Mouse (Mus musculus) myocyte (in vitro differentiated cells): ENCODE data around the gene Rab3il1. TPM values are rescaled to one million over a fixed set of nuclear protein-coding genes. Genes with fewer than 3 reads are reported as not detected.
A peak's percentile ranks its signal among the peaks of the same experiment; 100 is the strongest.

ENCODE experiments used
- H3K27me3 ChIP-seq: one replicate; pipeline ENCODE4 v1.6.1; 2011; ENCODE audit not compliant: control insufficient read depth, insufficient read depth, insufficient read length
- H3K36me3 ChIP-seq: one replicate; pipeline ENCODE4 v1.6.1; 2011; ENCODE audit not compliant: control insufficient read depth, insufficient read depth
- H3K4me2 ChIP-seq: one replicate; pipeline ENCODE4 v1.6.1; 2011; ENCODE audit warnings: low read depth, control low read depth
- H3K4me3 ChIP-seq: one replicate; pipeline ENCODE4 v1.5.1; 2011; ENCODE audit warnings: mild to moderate bottlenecking, control low read depth, moderate library complexity
- H3K79me2 ChIP-seq: one replicate; pipeline ENCODE4 v1.6.1; 2011; ENCODE audit not compliant: control insufficient read depth, insufficient read depth
- H3ac ChIP-seq: one replicate; pipeline ENCODE4 v1.6.1; 2011; ENCODE audit not compliant: control insufficient read depth, insufficient read length
- E2F4 ChIP-seq: IDR thresholded peaks from one replicate; pipeline ENCODE4 v1.6.1; 2011; ENCODE audit warnings: mild to moderate bottlenecking, control low read depth, moderate library complexity; ENCODE audit not compliant: insufficient read depth
- MYOD1 ChIP-seq, 3 experiments: IDR thresholded peaks; one replicate each; pipeline ENCODE4 v1.6.1; 2011; ENCODE audit warnings: control low read depth in 2 of 3, low read depth in 2 of 3, mild to moderate bottlenecking in 2 of 3, moderate library complexity in 1 of 3; ENCODE audit not compliant: insufficient read length in 2 of 3, control insufficient read depth in 1 of 3
- MYOG ChIP-seq, 3 experiments: IDR thresholded peaks; one replicate each; pipeline ENCODE4 v1.6.1; 2011; ENCODE audit warnings: control low read depth in 2 of 3, low read depth in 2 of 3, mild to moderate bottlenecking in 2 of 3; ENCODE audit not compliant: insufficient read length in 2 of 3, control insufficient read depth in 1 of 3, insufficient read depth in 1 of 3
- POLR2A ChIP-seq: IDR thresholded peaks from one replicate; pipeline ENCODE4 v1.6.1; 2011; ENCODE audit warnings: low read depth, mild to moderate bottlenecking, control low read depth, moderate library complexity; ENCODE audit not compliant: insufficient read length
- POLR2AphosphoS2 ChIP-seq: IDR thresholded peaks from one replicate; pipeline ENCODE4 v1.6.1; 2011; ENCODE audit warnings: low read depth, control low read depth; ENCODE audit not compliant: insufficient read length
- REST ChIP-seq: IDR thresholded peaks from one replicate; pipeline ENCODE4 v1.6.1; 2011; ENCODE audit warnings: mild to moderate bottlenecking, control low read depth, moderate library complexity; ENCODE audit not compliant: insufficient read depth, insufficient read length
- SRF ChIP-seq: IDR thresholded peaks from one replicate; pipeline ENCODE4 v1.6.1; 2011; ENCODE audit warnings: low read depth; ENCODE audit not compliant: control insufficient read depth, insufficient read length
- TCF12 ChIP-seq: IDR thresholded peaks from one replicate; pipeline ENCODE4 v1.6.1; 2011; ENCODE audit warnings: mild to moderate bottlenecking, control low read depth; ENCODE audit not compliant: poor library complexity, insufficient read depth, severe bottlenecking
- TCF3 ChIP-seq: IDR thresholded peaks from one replicate; pipeline ENCODE4 v1.6.1; 2011; ENCODE audit warnings: low read depth, control low read depth; ENCODE audit not compliant: insufficient read length
- USF1 ChIP-seq: IDR thresholded peaks from one replicate; pipeline ENCODE4 v1.6.1; 2011; ENCODE audit warnings: low read depth, mild to moderate bottlenecking, control low read depth, moderate library complexity
- polyA plus RNA-seq: library from polyadenylated mRNA; unstranded; fragments of >200 nt; fragmentation: generic; extraction: Trizol; gene quantifications from one replicate; pipeline ENCODE4 v1.2.1, GENCODE M21; 2012; ENCODE audit warnings: missing spikeins

Gene Rab3il1
- polyA plus RNA-seq, 1 experiment: 15.2 TPM

- Histone ChIP-seq H3K79me2 (no peaks in the 10 kb centered on the region), H3K27me3 (no peaks in the 10 kb centered on the region), H3K36me3 (peaks cover 60% of the 10 kb centered on the region), H3K4me2 (no peak overlapping the region), H3K4me3 (no peak overlapping the region), H3ac (no peak overlapping the region)
- TF ChIP-seq POLR2A: peak; percentile 41
- TF ChIP-seq POLR2AphosphoS2: peak; percentile 88
- TF ChIP-seq MYOD1 (IDR thresholded peaks at IDR 0.05; ENCODE audit: control insufficient read depth in 1 of 3, insufficient read length in 2 of 3, low read depth in 2 of 3): no peak
Observed at GRCm38 (mm10) chr19:10059911-10060567, 58.6 kb downstream of the Rab3il1 start.

DNA sequence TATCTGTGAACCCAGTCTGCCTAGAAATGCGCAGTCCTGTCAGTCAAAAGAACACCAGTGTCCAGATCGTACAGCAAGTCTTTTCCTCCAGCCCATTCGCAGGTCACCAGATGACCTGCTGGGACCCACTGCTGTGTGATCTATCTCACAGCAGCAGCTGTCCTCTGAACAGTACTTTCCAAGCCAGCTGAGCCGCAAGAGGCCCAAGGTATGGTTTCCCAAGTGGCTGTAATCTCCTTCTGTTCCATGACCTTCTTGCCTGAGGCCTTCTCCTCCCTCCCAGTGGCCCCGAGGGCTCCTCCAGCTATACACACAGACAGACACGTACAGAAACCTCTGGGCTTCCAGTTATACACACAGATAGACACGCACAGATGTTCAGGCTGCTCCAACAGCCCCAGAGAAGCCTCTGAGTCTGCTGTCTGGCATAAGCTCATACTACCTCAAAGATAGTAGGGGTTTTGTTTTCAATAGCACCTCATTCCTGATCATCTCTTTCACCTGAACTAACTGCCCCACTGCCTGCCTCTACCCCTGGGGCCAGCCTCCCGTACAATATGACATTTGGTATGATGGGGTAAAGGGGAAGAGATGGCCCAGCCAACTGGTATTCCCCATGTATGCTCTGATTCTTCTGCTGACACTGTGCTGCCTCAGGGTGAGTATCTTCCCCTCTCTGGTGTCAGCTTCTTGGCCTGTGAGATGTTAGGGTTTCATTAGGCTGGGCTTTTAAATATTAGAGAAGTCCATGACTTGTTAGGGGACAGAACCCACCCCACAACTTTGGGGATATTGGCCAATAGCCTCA is 59.5 kb downstream of the Rab3il1 start:
- Histone ChIP-seq H3K79me2 (no peaks in the 10 kb centered on the region), H3K27me3 (no peaks in the 10 kb centered on the region), H3ac (no peak overlapping the region), H3K4me2 (no peak overlapping the region), H3K36me3 (peaks cover 52% of the 10 kb centered on the region), H3K4me3 (no peak overlapping the region)
- TF ChIP-seq POLR2A (peak; percentile 34), MYOD1 (IDR thresholded peaks at IDR 0.05; ENCODE audit: control insufficient read depth in 1 of 3, insufficient read length in 2 of 3, low read depth in 2 of 3) (peak in 1 of 3 experiments; percentile 16), E2F4 (no peak), TCF3 (no peak), REST (no peak), POLR2AphosphoS2 (peak; percentile 93), USF1 (no peak)

- peak; percentile 61 for TF ChIP-seq POLR2AphosphoS2
- TF ChIP-seq MYOG (IDR thresholded peaks at IDR 0.05; ENCODE audit: control insufficient read depth in 1 of 3, insufficient read depth in 1 of 3, insufficient read length in 2 of 3, low read depth in 2 of 3): no peak
- TF ChIP-seq TCF12: no peak
- Histone ChIP-seq H3ac (no peak overlapping the region), H3K4me2 (no peak overlapping the region), H3K36me3 (peaks cover 45% of the 10 kb centered on the region), H3K79me2 (no peaks in the 10 kb centered on the region), H3K4me3 (no peak overlapping the region), H3K27me3 (no peaks in the 10 kb centered on the region)
Observed at GRCm38 (mm10) chr19:10061624-10062023, 60.2 kb downstream of the Rab3il1 start.

- TF ChIP-seq MYOD1 (IDR thresholded peaks at IDR 0.05; ENCODE audit: control insufficient read depth in 1 of 3, insufficient read length in 2 of 3, low read depth in 2 of 3): no peak
- TF ChIP-seq POLR2AphosphoS2: peak; percentile 97
Observed at GRCm38 (mm10) chr19:10062292-10062691, 60.8 kb downstream of the Rab3il1 start.

GRCm38 (mm10) chr19:10062862-10063261 is 61.4 kb downstream of the Rab3il1 start:
- no peaks in the 10 kb centered on the region for H3K27me3 ChIP-seq
- H3ac ChIP-seq: no peak overlapping the region
- H3K4me3 ChIP-seq: no peak overlapping the region
- TF ChIP-seq POLR2A: peak; percentile 60
- TF ChIP-seq USF1: no peak
- TF ChIP-seq POLR2AphosphoS2: peak; percentile 98
- H3K4me2 ChIP-seq: no peak overlapping the region
- peaks cover 34% of the 10 kb centered on the region for H3K36me3 ChIP-seq
- no peaks in the 10 kb centered on the region for H3K79me2 ChIP-seq

More at GRCm38 (mm10) chr19:10062292-10062691, 60.8 kb downstream of the Rab3il1 start:
- H3K4me3 ChIP-seq: no peak overlapping the region
- peaks cover 39% of the 10 kb centered on the region for H3K36me3 ChIP-seq
- H3K79me2 ChIP-seq: no peaks in the 10 kb centered on the region
- H3ac ChIP-seq: no peak overlapping the region
- no peaks in the 10 kb centered on the region for H3K27me3 ChIP-seq
- no peak overlapping the region for H3K4me2 ChIP-seq

DNA sequence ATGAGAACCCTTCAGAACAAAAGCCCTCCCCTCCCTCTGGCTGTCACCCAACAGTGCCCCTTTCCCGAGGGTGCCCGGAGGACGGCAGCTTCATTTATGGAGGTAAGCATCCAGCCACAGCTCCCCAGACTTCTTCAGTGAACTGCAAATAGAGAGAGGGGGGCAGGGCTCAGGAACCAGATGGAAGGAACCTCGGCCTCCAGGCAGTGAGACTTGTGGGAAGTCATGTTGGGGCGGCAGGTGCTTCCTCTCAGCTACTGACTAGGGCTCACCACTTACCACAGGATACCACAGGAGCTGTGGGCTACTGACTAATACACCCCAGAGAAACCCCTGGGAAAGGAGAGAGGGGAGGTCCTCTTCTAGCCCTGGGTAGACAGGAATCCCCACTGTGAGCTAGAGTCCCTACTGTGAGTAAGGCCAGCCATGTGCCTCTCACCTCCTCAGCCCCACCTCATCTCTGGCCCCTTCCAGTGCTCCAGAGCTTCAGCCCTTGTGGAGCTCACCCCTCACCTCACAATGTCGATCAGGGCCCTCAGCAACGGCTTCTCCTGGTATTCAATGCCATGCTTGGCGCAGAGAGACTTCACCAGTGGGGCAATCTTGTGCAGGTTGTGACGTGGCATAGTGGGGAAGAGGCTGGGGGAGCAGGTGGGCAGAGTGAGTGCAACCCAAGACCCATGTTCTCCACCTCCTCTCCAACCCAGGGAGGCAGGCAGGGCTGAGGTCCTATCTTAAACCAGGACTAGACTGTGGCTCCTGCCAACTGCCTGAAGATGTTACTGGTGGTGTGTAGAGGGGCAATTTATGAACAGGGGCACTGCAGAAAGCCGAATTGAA is 62.9 kb downstream of the Rab3il1 start:
- H3K79me2 ChIP-seq: no peaks in the 10 kb centered on the region
- H3K36me3 ChIP-seq: peaks cover 34% of the 10 kb centered on the region
- H3K4me3 ChIP-seq: no peak overlapping the region
- no peaks in the 10 kb centered on the region for H3K27me3 ChIP-seq
- H3K4me2 ChIP-seq: no peak overlapping the region
- TF ChIP-seq POLR2A (peak; percentile 45), MYOD1 (IDR thresholded peaks at IDR 0.05; ENCODE audit: control insufficient read depth in 1 of 3, insufficient read length in 2 of 3, low read depth in 2 of 3) (peak in 2 of 3 experiments; percentile 47 to 67), SRF (no peak), MYOG (IDR thresholded peaks at IDR 0.05; ENCODE audit: control insufficient read depth in 1 of 3, insufficient read depth in 1 of 3, insufficient read length in 2 of 3, low read depth in 2 of 3) (peak in 1 of 3 experiments; percentile 75), POLR2AphosphoS2 (peak; percentile 94), E2F4 (no peak)
- no peak overlapping the region for H3ac ChIP-seq
